42 mouse cellular contexts compared by ENCODE assay signal in genomic region chr11:61388936-61389335, GRCm38 (mm10). TPM values are rescaled to one million over a fixed set of nuclear protein-coding genes. Genes with fewer than 3 reads are reported as not detected.
"Had no signal": no experiment of that assay in that cellular context is flagged by ENCODE, and none has a peak within 500 bp of the region (broad histone marks: within the 10 kb centered on the region; RNA-seq: fewer than 3 reads in every experiment).

No protein-coding gene starts in this region.

- H3K9ac ChIP-seq: heart, embryonic 12.5 days; heart, embryonic 13.5 days; heart, embryonic 15.5 days; hindbrain, embryonic 12.5 days; hindbrain, embryonic 13.5 days; hindbrain, embryonic 14.5 days; hindbrain, embryonic 15.5 days; intestine, embryonic 15.5 days; kidney, embryonic 15.5 days had no signal

- H3K4me3 ChIP-seq: heart, embryonic 10.5 days; heart, embryonic 12.5 days; heart, embryonic 13.5 days; heart, embryonic 15.5 days; hindbrain, embryonic 10.5 days; hindbrain, embryonic 12.5 days; hindbrain, embryonic 13.5 days; hindbrain, embryonic 15.5 days; intestine, embryonic 15.5 days; kidney, embryonic 15.5 days; layer of hippocampus, adult 2 months had no signal

- H3K9me3 ChIP-seq: heart, embryonic 15.5 days; hindbrain, embryonic 13.5 days; hindbrain, embryonic 15.5 days; intestine, embryonic 15.5 days; kidney, embryonic 15.5 days had no signal

- H3K4me1 ChIP-seq: heart, embryonic 10.5 days; heart, embryonic 12.5 days; heart, embryonic 13.5 days; heart, embryonic 15.5 days; hindbrain, embryonic 10.5 days; hindbrain, embryonic 12.5 days; hindbrain, embryonic 13.5 days; hindbrain, embryonic 15.5 days; intestine, embryonic 15.5 days; kidney, embryonic 15.5 days had no signal

- H3K4me2 ChIP-seq: heart, embryonic 11.5 days; heart, embryonic 12.5 days; heart, embryonic 13.5 days; heart, embryonic 15.5 days; hindbrain, embryonic 12.5 days; hindbrain, embryonic 13.5 days; hindbrain, embryonic 14.5 days; hindbrain, embryonic 15.5 days; intestine, embryonic 15.5 days; kidney, embryonic 15.5 days had no signal

- ATAC-seq: hindbrain, embryonic 16.5 days; hindbrain, postnatal 0 days; inflammation-experienced regulatory T-cells, adult 6 months; intestine, embryonic 15.5 days; intestine, embryonic 16.5 days; intestine, postnatal 0 days had no signal

- H3K27ac ChIP-seq: heart, embryonic 10.5 days; heart, embryonic 13.5 days; heart, embryonic 15.5 days; hindbrain, embryonic 10.5 days; hindbrain, embryonic 12.5 days; hindbrain, embryonic 13.5 days; hindbrain, embryonic 14.5 days; hindbrain, embryonic 15.5 days; hindbrain, postnatal 0 days; intestine, embryonic 15.5 days; kidney, embryonic 15.5 days; kidney, postnatal 0 days; layer of hippocampus, adult 2 months had no signal

- H3K36me3 ChIP-seq: heart, embryonic 10.5 days; heart, embryonic 12.5 days; heart, embryonic 13.5 days; heart, embryonic 15.5 days; hindbrain, embryonic 10.5 days; hindbrain, embryonic 12.5 days; hindbrain, embryonic 13.5 days; hindbrain, embryonic 15.5 days; intestine, embryonic 15.5 days; kidney, embryonic 15.5 days had no signal

- DNase-seq: heart, postnatal 10 days; heart, postnatal 14 days; heart, postnatal 36 days; heart, postnatal 4 days; kidney, adult 11 months; kidney, adult 18-20 months; kidney, adult 2 months; kidney, adult 8-10 months; kidney, adult 9 months; kidney, postnatal 10 days; kidney, postnatal 14 days; kidney, postnatal 25 days; kidney, postnatal 36 days; kidney, postnatal 4 days; layer of hippocampus, adult 9-11 months; layer of hippocampus, postnatal 36 days had no signal

- H3K27me3 ChIP-seq: heart, embryonic 12.5 days; heart, embryonic 13.5 days; heart, embryonic 15.5 days; hindbrain, embryonic 12.5 days; hindbrain, embryonic 15.5 days; intestine, embryonic 15.5 days; kidney, embryonic 15.5 days had no signal

RNA-seq across cellular contexts. Expression of gene Slc47a1, which starts 10.8 kb away (rescaled TPM):
- total RNA-seq: hematopoietic stem cell, adult 5-6 weeks had no signal
- polyA plus RNA-seq: hindbrain, embryonic 14.5 days; inflammation-experienced regulatory T-cells, adult 6 months had no signal

RNA-seq across cellular contexts. Expression of gene Slc47a2, which starts 46.3 kb away (rescaled TPM):
- total RNA-seq: heart, postnatal 14 days; heart, postnatal 25 days; heart, postnatal 36 days; hematopoietic stem cell, adult 5-6 weeks; layer of hippocampus, adult 2 months; layer of hippocampus, postnatal 25 days had no signal
- polyA plus RNA-seq: heart, embryonic 10.5 days; heart, embryonic 12.5 days; heart, embryonic 13.5 days; hindbrain, embryonic 10.5 days; hindbrain, embryonic 11.5 days; hindbrain, embryonic 12.5 days; hindbrain, embryonic 14.5 days; hindbrain, embryonic 15.5 days; inflammation-experienced regulatory T-cells, adult 6 months; intestine, embryonic 14.5 days; intestine, embryonic 15.5 days; intestine, embryonic 16.5 days; intestine, postnatal 0 days; kidney, embryonic 14.5 days; kidney, embryonic 15.5 days; large intestine, adult 2 months had no signal
